Mouse (Mus musculus): Measurements from ENCODE around the gene Tmem108.

Tmem108 gene

DNA sequence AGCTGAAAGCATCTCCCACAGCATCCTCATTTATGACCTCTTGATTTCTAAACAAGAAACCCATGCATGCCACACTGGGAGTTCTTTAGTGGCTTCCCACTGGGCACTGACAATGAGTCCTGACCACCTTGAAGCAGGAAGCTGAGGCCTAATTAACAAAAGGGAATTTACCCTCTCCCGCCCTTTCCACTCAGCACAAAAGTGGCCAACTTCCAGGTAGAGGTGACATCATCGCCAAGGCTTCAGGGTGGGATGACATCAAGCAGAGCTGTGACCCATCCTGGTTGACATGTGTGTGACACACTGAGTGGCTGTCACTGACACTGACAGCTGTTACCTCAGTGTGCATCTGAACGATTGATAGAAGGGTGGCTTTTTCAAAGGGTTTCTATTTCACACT, 124.8 kb downstream of the Tmem108 start:
- DNase-seq (ENCODE audit: low spot score) = no peak

GRCm38 (mm10) chr9:103628861-103629469, 132.7 kb downstream of the Tmem108 start:
- no peak for DNase-seq (ENCODE audit: low spot score)

DNA sequence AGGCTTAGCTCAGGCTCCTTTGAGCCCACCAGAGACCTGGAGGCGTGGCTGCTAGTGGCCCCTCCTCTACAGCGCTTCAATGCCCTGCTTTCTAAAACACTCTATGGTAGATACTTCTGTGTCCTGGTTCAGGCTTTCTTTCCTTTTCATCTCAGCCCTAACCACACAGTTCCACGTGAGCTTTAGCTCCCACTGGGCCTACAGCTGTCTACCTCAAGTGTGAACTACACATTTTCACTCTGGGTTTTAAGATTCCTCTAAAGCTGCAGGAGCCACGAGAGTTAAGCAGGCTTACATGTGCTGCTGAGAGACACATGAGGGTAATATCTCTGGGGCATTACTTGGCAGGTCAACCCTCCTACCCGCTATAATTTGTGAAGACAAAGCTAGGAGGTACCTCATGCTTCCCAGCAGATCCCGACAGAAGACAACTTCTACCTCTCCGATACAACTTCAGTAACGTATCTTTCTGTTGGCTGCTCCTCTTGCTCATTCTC, 134.2 kb downstream of the Tmem108 start:
- no peak for DNase-seq (ENCODE audit: low spot score)

DNA sequence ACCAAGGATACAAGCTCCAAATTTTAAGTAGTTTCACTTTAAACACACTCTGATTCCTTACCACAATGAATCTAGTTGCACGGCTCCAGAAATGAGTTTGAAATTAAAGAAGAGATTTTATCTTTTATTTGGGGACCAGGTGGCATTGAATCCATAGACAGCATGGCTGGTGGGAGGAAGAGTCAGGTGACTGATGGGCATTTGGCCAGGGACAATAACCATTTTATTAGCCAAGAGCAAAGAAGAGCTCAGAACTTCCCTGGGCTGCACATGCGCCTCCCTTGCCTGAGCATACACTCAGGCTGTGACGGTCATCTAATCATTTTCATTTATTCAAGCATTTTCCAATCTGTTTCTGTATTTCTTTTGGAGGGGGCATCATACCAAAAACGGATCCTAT, 135.5 kb downstream of the Tmem108 start:
- DNase-seq (ENCODE audit: low spot score) = peak; percentile 38

DNA sequence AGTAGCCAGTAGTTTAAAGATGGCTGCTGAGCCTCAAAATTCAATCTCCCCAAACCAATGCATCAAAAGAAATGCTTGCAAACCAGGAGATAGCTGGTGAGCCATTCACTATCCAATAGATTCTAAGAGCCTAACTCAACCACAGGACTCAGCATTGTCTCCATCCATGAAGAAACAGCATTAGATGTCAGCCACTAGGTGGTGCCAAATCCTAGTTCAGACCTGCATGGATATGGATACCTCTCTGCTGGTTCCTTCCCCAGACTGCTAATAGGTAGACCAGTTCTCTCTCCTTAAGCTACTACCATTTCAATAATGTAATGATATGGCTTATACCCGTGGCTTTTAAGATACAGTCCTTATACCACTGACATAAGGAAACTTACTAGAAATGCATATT, 137.0 kb downstream of the Tmem108 start:
- DNase-seq (ENCODE audit: low spot score) = peak; percentile 77

GRCm38 (mm10) chr9:103623560-103624316, 137.9 kb downstream of the Tmem108 start:
- DNase-seq (ENCODE audit: low spot score) = peak; percentile 36

DNA sequence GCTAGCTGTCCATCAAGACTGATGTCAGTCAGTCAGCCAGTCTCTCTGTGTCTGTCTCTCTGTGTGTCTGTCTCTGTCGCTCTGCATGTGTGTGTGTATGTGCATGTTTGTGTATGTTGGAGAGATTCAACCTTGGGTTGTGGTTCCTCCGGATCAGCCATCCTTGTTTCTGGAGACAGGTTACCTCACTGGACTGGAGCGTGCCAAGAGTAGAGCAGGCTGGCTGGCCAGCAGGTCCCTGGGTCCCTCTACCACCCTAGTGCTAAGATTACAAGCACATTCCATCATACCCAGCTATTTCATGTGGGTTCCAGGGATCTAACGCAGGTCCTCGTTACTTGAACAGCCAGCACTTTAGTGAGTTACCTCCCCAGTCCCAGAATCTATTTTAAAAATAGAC, 138.6 kb downstream of the Tmem108 start:
- no peak for DNase-seq (ENCODE audit: low spot score)

DNA sequence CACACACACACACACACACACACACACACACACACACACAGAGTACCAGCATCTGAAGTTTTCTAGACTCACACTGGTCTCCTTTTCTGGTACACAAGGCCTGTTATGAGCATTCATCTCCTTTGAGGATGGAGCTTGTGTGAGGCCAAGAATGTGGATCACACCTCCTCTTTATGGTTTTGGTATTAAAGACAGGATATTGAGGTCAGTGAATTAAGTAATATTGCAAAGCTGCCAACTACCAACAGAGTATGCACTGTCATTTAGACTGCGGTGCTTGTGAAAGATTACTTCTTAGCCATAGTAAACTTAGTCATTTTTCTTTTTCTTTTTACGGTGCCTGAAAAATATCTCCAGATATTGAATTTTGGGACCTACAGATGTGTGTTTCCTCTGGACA, 139.8 kb downstream of the Tmem108 start:
- DNase-seq (ENCODE audit: low spot score) = no peak

GRCm38 (mm10) chr9:103620517-103621212, 141.0 kb downstream of the Tmem108 start:
- DNase-seq (ENCODE audit: low spot score) = no peak

DNA sequence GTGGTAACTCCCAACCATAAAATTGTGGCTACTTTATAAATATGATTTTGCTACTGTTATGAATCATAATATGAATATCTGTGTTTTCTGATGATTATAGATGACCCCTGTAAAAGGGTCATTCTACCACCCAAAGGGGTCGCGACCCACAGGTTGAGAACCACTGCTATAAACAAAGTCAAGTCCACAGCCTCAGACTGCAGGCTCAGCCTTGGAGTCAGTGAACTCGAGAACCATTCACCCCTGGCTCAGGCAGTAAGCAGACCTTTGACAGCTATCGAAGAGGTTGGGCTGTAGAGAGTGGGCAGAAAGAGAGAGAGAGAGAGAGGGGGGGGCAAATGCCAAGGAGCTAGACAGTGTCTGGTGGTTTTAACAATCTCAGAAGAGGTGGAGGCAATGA, 147.4 kb downstream of the Tmem108 start:
- DNase-seq (ENCODE audit: low spot score) = no peak

DNA sequence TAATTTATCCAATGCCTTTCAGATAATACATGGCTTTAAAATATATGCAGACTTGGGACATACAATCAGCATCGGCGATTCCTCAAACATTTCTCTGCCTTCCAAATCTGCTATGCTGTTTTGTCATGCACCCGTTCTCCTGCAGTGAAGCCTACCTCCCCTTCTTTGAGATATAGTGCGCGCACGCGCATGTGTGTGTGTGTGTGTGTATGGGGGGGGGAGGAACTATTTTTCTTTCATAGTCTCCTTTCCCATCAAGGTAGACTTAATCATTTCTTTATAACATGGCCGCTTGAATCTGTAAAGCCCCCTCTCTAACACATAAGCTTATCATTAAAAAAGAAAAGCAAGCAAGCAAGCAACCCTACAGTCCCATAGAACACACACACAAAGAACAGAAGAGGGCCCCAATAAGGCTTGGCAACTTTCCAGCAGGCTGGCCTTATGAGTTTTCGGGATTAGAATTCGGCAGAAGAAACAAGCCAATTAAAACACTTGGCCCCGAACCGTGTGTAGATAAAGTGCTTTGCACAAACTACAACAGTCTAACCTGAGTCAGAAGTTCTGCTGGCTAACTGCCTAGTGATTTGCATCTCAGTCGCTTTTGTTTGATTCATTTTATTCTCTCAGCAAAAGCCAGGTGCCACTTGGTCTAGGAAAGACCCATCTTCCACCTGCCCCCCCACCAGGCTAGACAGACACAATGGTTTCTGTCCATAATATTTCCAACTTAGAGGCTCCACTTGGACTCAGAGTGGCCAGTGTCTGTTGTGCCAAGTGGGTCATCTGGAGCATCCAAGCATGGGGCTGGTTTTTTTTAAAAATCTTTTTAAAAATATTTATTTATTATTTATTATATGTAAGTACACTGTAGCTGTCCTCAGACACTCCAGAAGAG, 153.2 kb downstream of the Tmem108 start:
- DNase-seq (ENCODE audit: low spot score) = no peak

- DNase-seq (ENCODE audit: low spot score) = no peak
Measured at GRCm38 (mm10) chr9:103606056-103606455, 155.6 kb downstream of the Tmem108 start.

GRCm38 (mm10) chr9:103603792-103604191, 157.8 kb downstream of the Tmem108 start:
- DNase-seq (ENCODE audit: low spot score) = no peak

DNA sequence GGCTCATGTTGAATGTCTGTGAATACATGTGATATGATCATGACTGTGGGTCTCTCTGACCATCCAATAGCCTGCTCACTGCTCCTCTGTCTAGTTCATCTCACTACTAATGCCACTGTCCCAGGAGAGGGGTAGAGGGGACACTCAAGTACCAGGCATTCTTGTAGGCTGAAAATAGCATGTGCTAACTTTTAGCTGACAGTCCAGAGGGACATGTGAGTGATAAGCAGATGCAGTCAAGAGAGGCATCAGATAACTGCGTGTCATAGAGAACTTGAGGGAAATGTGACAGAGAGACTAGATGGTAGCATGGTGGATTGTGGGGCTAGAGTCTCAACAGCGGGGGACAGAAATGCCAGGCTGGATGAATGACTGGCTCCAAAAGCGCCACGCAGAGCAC, 159.8 kb downstream of the Tmem108 start:
- DNase-seq (ENCODE audit: low spot score) = no peak

GRCm38 (mm10) chr9:103600834-103601233, 160.8 kb downstream of the Tmem108 start:
- no peak for DNase-seq (ENCODE audit: low spot score)

DNA sequence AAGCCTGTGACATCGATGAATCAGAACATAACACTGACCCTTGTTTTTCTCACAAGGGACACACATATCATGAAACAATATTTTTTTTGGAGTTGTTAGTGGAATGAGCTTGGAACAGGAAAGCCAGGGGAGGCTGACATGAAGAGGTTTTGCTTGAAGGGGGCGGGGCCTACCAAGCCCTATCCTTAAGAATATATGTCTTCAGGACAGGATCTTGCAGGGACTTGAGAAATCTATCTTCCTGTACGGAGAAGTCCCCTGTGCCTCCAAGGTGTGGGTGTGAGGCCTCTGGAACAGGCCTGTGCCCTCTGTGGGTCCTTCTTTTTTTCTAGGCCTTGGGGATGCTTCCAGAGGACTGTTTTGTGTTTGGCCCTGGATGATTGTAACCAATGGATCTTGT, 161.7 kb downstream of the Tmem108 start:
- DNase-seq (ENCODE audit: low spot score) = no peak

- DNase-seq (ENCODE audit: low spot score) = peak; percentile 64
Measured at GRCm38 (mm10) chr9:103597861-103598260, 163.8 kb downstream of the Tmem108 start.

GRCm38 (mm10) chr9:103595190-103595837, 166.3 kb downstream of the Tmem108 start:
- DNase-seq (ENCODE audit: low spot score) = peak; percentile 79

- DNase-seq (ENCODE audit: low spot score) = no peak
Measured at GRCm38 (mm10) chr9:103594423-103595189, 167.0 kb downstream of the Tmem108 start.

- no peak for DNase-seq (ENCODE audit: low spot score)
Measured at GRCm38 (mm10) chr9:103593079-103593478, 168.6 kb downstream of the Tmem108 start.

DNA sequence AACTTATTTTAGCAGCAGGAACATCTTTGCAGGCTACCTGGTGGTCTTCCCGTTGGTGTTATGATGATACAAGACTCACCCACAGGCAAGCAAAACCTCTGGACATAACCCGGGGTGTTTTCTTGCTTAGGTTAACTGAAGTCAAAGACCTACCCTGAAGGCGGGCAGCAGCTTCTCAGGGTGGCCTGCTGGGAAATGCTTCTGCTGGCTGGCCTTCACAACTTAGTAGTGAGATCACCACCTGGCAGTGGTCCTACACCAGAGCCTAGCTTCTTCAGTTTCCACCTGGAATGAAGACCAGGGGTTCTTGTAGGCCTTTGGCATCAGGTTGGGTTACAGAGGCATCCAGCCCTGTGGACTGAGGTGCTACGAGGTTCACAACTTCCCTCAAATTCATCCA, 169.7 kb downstream of the Tmem108 start:
- DNase-seq (ENCODE audit: low spot score) = no peak
